Mouse (Mus musculus): ENCODE data around the gene Parp8.

GRCm38 (mm10) chr13:116974081-116974860 is 51.1 kb downstream of the Parp8 start:
- no peak for TF ChIP-seq POLR2A (IDR thresholded peaks at IDR 0.05; ENCODE audit: borderline replicate concordance, low read depth, low read length)
- no peak for TF ChIP-seq CTCF (IDR thresholded peaks at IDR 0.05; ENCODE audit: low read depth, low read length)
